Mouse (Mus musculus) layer of hippocampus, adult 11-12 months (tissue): ENCODE data around the gene Hnrnpa1.
A peak's percentile ranks its signal among the peaks of the same experiment; 100 is the strongest.
"Not testable (repeated sequence)": the region's sequence is repeated elsewhere in the genome, so short reads cannot be mapped to it uniquely, and the experiment has no call there.

Experiments
- DNase-seq: peaks from one replicate; pipeline ENCODE4 v3.0.0; 2022; ENCODE audit warnings: low spot score

Hnrnpa1 gene

DNA sequence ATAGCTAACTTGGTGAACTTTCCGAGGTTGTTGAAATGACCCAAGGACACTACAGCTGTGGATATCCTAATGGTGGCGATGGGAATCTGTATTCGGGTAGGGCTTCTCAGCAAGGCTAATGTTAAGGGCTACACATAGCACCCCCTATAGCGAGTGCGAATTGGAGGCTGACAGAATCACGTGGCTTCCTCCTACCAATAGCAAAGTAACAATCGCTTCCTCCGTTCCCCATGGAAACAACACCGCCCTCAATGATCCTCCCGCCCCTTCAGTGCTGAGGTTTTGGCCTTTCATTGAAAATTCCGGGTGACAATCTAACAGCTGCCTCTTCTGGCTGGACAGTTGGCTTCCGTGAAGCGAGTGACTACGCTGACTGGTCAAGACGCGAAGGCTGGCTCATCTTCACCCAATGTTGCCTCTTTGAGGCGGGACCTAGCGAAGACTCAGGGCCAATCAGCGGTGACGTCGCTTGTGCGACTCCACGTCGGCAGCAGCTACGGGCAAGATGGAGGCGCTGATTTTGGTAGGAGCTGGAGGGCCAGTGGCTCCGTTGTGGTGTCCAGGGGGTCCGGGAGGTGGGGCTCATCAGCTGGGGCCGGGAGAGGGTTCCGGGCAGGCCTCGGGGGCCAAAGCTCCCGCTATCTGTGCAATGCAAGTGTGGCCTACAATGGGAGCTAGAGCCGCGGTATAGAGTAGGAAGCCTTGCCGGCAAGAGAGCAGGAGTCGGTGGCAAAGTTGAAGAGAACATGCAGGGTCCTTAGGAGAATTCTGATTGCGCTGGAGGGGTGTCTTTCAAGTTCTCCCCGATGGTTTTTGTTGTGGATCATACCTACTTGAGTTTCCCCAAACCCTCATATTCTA lies 32.4 kb downstream of the Hnrnpa1 start, which contains the start of gene Copz1:
Copz1 (plus strand) TSS at position 296 of the 861 bp plus-strand sequence.
- DNase-seq, result peak; percentile 98

DNA sequence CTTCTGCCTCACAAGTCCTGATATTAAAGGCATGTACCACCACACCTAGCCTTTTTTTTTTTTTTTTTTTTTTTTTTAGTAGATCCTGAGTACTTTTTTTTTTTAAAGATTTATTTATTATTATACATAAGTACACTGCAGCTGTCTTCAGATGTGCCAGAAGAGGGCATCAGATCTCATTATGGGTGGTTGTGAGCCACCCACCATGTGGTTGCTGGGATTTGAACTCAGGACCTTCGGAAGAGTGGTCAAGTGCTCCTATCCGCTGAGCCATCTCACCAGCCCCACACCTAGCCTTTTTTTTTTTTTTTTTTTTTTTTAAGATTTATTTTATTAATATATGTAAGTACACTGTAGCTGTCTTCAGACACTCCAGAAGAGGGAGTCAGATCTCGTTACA lies 35.7 kb downstream of the Hnrnpa1 start:
- DNase-seq, result not testable (repeated sequence)

DNA sequence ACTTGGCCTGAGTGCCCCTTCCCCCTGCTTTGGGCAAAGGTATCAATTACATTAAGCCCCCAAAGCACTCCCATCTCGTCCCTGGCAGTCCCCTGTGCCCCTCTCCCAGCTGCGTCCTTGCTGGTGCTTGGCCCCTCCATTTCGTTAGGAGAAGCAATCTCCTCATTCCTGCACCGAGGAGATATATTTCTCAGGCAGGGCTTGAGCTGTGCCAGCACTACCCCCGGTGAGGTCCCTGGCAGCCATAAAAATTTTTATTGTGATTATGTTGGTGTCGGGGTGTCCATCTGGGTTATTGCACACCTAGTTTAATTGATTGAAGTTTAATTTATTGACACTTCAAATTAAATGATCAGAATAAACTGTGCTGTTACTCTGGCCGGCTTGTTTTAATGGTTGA lies 37.7 kb downstream of the Hnrnpa1 start:
- DNase-seq, result no peak

DNA sequence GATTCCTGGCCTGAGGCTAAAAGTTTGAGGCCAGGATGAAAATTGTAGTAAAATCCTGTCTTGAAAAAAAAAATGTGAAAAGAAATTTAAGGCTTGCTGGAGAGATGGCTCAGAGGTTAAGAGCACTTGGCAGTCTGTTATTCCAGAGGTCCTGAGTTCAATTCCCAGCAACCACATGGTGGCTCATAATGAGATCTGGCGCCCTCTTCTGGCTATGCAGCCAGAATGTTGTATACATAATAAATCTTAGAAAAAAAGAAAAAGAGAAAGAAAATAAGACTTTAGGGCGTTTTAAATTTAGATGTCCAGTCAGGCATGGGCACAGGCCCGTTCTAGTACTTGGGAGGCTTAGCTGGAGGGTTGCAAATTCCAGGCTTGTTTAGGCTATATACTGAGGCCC lies 39.5 kb downstream of the Hnrnpa1 start:
- DNase-seq, result no peak

DNA sequence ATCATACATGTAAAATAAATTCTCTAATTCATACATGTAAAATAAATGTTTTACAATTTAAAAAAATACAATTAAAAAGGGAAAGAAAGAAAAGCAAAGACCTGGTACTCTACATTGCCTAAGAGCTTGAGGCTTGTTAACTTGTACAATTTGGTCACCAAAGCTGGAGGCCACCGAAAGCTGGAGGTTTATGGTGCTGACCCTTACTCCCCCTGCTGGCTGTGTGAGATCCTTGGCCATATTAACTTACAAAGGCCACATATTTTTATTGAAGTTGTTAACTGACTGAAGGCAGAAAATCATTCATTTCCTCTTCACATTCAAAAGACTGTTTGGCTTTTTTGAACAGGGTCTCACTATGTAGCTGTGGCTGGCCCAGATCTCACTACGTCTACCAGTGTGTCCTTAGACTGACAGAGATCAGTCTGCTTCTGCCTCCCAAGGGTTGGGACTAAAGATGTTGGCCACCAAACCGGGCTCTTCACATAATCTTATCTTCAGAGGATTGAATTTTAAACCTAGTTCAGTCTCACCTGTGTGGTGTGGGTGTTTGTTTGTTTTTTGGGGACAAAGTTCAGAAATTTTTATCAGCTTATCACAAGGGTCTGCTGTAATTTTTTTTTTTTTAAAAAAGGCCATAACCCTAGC lies 40.7 kb downstream of the Hnrnpa1 start:
- DNase-seq, result no peak

DNA sequence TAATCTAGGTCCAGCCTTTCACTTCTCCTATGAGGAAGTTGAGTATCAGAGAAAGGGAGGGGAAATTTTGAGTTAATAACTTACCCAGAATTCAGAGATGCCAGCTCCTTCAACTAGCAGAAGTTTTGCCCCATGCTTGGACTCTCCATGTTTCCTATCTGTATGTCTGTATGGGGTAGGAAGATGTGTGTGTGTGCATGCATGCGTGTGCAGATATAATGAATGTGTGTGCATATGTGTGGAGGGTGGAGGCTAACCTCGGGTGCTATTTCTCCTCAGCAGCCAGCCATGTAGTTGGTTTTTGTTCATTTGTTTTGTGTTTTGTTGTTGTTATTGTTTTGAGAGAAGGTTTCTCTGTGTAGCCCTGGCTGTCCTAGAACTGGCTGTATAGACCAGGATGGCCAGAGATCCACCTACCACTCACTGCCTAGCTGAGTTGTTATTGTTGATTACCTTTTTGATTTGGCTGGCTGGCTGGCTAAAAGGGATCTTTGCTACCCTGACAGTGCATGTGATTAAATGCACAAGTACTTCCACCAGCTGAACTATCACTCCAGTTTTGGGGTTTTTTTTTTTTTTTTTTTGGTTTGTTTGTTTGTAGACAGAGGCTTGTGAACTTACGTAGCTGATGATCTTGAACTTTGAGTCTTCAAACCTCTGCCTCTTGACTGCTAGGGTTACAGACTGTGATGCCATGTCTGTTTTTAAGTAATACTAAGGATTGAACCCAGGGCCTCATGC lies 41.4 kb downstream of the Hnrnpa1 start:
- DNase-seq, result no peak

DNA sequence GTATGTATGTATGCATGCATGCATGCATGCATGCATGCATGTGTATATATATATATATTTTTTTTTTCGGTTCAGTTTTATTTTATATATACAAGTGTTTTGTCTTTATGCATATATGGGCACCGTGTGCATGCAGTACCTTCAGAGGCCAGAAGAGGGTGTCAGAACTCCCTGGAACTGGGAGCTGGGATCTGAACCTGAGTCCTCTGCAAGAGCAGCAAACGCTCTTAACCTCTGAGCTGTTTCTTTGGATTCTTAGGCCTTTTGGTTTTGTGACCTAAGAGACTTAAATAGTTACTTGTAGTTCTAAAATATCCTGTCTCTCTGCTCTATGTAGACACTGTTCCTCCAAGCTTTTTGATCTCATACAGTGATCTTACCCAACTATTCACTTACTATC lies 43.8 kb downstream of the Hnrnpa1 start:
- no peak for DNase-seq

DNA sequence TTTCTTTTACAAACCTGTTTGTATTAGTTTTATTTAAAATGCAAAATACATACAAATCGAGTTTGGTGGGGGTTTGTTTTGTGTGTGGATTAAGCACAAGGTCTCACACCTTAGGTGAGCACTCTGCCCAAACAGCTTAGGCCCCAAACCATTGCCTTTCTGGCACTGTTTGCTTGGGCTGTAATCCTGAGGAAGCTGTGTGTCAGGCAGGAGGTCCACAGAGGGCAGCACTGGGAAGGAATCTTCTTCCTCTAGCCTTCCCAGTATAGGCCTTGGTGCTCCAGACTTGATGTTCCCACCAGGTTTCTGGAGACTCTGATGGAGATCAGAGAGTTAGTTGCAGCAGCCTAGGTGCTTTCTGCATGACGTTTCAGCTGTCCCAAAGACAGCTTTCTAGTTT lies 44.4 kb downstream of the Hnrnpa1 start:
- DNase-seq, result no peak

DNA sequence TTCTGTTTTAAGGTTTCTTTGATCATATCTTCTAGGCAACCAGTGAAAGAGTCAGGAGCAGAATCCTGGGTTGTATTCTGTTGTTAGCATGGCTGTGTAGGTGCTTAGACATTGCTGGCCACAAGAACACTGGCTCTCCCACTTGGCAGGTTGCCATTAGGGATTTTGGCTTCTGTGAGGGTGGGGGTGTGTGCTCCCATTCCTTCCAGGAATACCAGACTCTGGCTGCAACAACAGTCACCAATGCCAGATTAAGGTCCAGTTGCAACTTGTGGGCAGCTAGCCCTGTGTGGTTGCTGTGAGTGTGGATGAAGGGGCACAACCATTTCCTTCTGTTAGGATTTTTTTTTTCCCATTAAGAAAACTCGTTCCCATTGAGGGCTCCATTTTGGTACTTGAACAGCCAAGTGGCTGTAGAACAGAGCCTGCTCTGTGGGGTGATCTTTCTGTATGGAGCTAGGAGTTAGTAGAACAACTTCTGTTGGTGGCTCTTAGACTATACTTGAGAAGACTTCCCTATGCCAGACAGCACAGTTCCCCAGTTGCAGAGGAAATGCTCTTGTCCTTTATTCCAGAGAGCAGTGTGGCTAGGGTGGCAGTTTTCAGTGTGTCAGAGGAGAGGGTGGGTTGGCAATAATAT lies 45.7 kb downstream of the Hnrnpa1 start:
- no peak for DNase-seq

DNA sequence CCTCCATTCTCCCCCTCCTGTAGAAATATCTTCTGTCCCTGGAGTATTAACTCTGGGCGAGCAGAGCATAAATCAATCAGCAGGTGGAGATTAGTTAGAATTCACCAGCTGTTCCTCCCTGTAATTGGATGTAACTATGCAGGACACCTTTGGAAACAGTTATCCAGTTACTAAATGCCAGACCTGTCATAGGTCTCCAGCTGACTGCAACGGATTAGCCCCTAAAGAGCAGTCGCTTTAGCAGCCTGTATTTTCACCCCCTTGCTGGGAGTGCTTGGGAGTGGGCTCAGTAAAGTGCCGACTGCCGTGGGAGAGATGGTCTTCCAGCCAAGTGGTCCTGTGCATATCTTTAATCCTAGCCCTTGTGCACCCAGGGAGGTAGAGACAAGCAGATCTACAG lies 49.4 kb downstream of the Hnrnpa1 start:
- no peak for DNase-seq

DNA sequence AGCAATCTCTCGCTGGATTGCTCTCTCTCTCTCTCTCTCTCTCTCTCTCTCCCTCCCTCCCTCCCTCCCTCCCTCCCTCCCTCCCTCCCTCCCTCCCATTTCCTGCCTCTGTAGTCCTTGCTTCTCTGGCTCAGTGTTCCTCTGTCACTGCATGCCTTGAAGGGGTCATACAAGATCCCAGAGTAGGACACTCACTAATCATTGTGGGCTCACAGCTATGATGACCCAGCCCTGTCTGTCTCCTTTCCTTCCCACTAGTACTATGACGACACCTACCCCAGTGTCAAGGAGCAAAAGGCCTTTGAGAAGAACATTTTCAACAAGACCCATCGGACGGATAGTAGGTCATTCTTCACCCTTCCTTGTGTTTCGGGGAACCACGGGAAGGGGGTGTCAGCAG lies 50.2 kb downstream of the Hnrnpa1 start:
- DNase-seq, result no peak

DNA sequence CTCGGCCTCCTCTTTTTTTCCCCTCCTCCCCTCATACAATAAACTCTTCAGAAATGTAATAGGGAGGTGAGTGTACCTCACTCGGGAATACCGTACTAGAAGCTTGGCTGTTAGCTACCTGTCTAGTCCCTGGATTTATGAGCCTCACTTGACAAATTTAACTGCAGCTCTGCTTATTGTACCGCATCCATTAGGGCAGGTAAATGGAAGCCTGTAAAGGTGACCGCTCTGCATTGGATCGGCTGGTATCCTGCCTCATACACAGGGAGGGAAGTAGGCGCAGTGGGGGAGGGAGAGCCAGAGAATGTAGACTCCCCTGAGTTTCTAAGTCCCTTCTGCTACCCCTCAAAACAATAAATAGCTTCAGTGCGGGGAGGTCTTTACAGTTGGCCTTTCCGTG lies 50.6 kb downstream of the Hnrnpa1 start:
- DNase-seq, result no peak

DNA sequence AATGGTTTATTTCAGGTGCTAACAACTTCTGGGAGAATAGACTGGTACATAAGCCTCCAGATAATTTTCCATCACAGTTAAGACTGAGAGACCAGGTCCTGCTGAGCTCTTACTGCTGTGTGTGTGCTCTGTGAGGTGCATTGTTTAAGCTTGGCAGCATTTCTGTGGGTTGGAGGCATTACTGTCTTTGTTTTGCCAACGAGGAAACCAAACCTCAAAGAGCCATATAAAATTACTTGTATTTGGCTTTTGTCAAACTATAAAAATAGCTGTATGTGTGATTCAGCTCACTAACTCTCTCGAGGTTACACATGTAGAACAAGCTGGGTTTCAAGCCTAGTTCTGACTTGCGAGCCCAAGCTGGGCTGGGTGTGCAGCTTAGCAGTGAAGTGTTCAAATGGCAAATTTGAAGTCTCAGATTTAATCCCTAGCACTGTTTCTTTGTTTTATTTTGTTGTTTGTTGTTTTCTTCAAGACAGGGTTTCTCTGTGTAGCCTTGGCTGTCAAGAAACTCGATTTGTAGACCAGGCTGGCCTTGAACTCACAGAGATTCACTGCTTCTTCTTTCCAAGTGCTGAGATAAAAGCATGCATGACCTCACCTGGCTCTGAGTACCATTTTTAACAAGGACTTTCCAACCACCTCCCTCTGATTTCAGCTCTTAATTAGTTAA lies 52.6 kb downstream of the Hnrnpa1 start:
- no peak for DNase-seq

DNA sequence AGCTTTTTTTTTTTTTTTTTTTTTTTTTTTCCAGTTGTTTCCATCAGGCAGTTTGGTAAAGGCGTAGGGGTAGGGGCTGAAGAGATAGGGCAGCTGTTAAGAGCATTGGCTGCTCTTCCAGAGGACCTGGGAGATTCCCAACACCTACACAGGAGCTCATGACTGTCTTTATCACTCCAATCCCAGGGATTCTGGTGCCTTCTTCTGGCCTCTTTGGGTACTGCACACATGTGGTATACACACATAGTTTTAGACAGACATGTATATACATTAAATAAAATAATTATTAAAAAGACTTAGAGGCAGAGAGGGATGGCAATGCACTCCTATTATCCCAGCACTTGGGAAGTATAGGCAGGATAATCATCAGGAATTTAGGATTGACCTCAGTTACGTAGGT lies 53.1 kb downstream of the Hnrnpa1 start:
- DNase-seq, result no peak

DNA sequence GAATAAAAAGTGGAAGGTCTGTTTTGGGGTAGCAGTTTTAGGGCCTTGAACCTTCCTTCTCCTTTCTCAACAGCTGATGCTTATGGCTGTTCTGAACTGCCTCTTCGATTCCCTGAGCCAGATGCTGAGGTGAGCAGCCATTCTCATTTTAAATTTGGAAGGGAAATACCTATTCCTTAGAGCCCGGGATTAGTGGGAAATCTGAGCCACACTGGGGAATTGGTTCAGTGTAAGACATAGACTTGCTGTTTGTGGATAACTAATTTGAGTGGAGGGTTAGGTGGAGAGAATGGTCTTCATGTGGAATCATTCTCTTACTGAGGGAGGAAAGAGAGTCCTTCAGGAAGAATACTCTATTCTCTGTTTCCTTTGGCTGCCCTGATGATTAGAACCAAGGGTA lies 54.4 kb downstream of the Hnrnpa1 start:
- no peak for DNase-seq

DNA sequence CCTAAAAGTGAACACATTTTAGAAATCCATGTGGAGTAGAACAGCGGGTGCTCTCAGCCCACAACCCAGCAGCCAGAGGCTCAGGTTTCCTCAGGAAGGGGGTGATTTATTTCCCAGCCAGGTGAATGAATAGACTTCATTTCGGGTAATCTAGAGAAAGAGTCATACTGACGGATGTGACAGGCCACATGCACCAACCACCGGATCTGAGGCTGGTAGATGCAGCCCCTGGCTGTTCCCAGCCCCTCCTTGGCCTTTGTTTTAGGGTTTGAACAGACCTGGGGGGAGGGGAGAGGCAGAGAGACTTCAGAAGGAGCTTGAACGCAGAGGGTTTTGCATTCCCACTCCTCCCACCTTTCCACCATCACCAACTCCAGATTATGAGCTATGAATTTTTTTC lies 55.6 kb downstream of the Hnrnpa1 start:
- no peak for DNase-seq
